In the genomic region with DNA sequence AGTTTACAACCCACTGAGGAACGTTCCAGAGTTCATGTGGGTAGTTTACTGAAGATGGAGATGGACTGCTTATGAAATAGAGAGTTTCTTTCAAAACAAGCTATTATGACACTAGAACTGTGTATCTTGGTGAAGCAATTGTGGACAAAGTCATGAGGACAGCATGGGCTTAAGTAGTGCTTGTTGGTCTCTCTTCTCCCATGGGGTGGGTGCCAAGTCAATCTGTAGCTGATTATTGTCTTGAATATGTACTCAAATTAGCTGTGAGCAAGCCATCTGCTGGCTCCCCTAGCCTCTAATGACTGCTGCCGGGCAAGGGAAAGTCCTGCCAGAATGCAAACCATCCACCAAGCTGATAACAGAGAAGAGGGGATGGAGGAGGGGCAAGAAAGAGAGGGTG, we compare ENCODE assay signal across 14 mouse cellular contexts. TPM values are rescaled to one million over a fixed set of nuclear protein-coding genes. Genes with fewer than 3 reads are reported as not detected.
DNase-seq lines count a peak whose midpoint lies in the region; ATAC-seq lines count a peak whose summit lies in the region.
"Had no signal": no experiment of that assay in that cellular context is flagged by ENCODE, and none has a peak within 500 bp of the region (broad histone marks: within the 10 kb centered on the region; RNA-seq: fewer than 3 reads in every experiment).

No protein-coding gene starts in this region.

- no peaks in the 10 kb centered on the region for H3K27me3 ChIP-seq in hindbrain, embryonic 13.5 days
- no peaks in the 10 kb centered on the region for H3K27me3 ChIP-seq in hindbrain, embryonic 16.5 days (replicated peaks; ENCODE audit: control insufficient read depth, insufficient read depth, low read length)
- H3K27me3 ChIP-seq in megakaryocyte, embryonic 14.5 days (replicated peaks): no peaks in the 10 kb centered on the region
- H3K27me3 ChIP-seq: hindbrain, embryonic 12.5 days; limb, embryonic 13.5 days; midbrain, embryonic 12.5 days; neural tube, embryonic 13.5 days had no signal

- ATAC-seq in hindbrain, embryonic 13.5 days (ENCODE audit: low FRiP score): no peak
- no peak for ATAC-seq in hindbrain, embryonic 16.5 days
- no peak for ATAC-seq in megakaryocyte, adult 5-6 weeks (ENCODE audit: poor library complexity, severe bottlenecking)
- no peak for ATAC-seq in frontal cortex, adult (ENCODE audit: low TSS enrichment)

- peaks cover 24% of the 10 kb centered on the region for H3K4me1 ChIP-seq in hindbrain, embryonic 13.5 days (replicated peaks)
- peaks cover 10% of the 10 kb centered on the region; the same call in 1 of the 2 replicates for H3K4me1 ChIP-seq in hindbrain, embryonic 16.5 days (ENCODE audit: control insufficient read depth, insufficient read depth, low read depth, low read length)
- peaks cover 66% of the 10 kb centered on the region for H3K4me1 ChIP-seq in megakaryocyte, embryonic 14.5 days

- H3K36me3 ChIP-seq in hindbrain, embryonic 13.5 days: peaks cover 3% of the 10 kb centered on the region; the same call in 1 of the 2 replicates
- H3K36me3 ChIP-seq in hindbrain, embryonic 16.5 days (ENCODE audit: control insufficient read depth, insufficient read depth, low read length): no peaks in the 10 kb centered on the region
- H3K36me3 ChIP-seq in megakaryocyte, embryonic 14.5 days (replicated peaks; ENCODE audit: low read length): peaks cover 17% of the 10 kb centered on the region
- H3K36me3 ChIP-seq: hindbrain, embryonic 12.5 days; limb, embryonic 13.5 days; midbrain, embryonic 12.5 days had no signal

- H3K9me3 ChIP-seq in hindbrain, embryonic 13.5 days: no peaks in the 10 kb centered on the region
- no peaks in the 10 kb centered on the region for H3K9me3 ChIP-seq in hindbrain, embryonic 16.5 days (ENCODE audit: control insufficient read depth, low read length)
- H3K9me3 ChIP-seq in megakaryocyte, embryonic 14.5 days: 0 out of 2 replicates have a peak, but pooled peaks cover 2% of the 10 kb centered on the region
- H3K9me3 ChIP-seq: hindbrain, embryonic 12.5 days; limb, embryonic 13.5 days; midbrain, embryonic 12.5 days; neural tube, embryonic 13.5 days had no signal

- H3K4me3 ChIP-seq in hindbrain, embryonic 13.5 days: no peak overlapping the region
- H3K4me3 ChIP-seq in hindbrain, embryonic 16.5 days (ENCODE audit: low read length): no peak overlapping the region
- peak overlapping the region; percentile 71 for H3K4me3 ChIP-seq in megakaryocyte, embryonic 14.5 days (replicated peaks)
- H3K4me3 ChIP-seq: erythroblast, embryonic 14.5 days; hindbrain, embryonic 12.5 days; limb, embryonic 13.5 days; midbrain, embryonic 12.5 days; neural tube, embryonic 13.5 days had no signal

- 0 out of 2 replicates have a peak overlapping the region, but pooled peaks have one; percentile 30 for H3K27ac ChIP-seq in hindbrain, embryonic 13.5 days
- H3K27ac ChIP-seq in hindbrain, embryonic 16.5 days (ENCODE audit: low read depth, low read length): no peak overlapping the region
- H3K27ac ChIP-seq: hindbrain, embryonic 12.5 days; limb, embryonic 13.5 days; midbrain, embryonic 12.5 days; neural tube, embryonic 13.5 days had no signal

- 69% methylated on average over 2 of the region's 2 CpGs for WGBS in hindbrain, embryonic 13.5 days
- WGBS in hindbrain, embryonic 16.5 days: 60% methylated on average over 2 of the region's 2 CpGs

- H3K4me2 ChIP-seq in hindbrain, embryonic 13.5 days: no peak overlapping the region
- H3K4me2 ChIP-seq in hindbrain, embryonic 16.5 days (ENCODE audit: low read length): no peak overlapping the region
- H3K4me2 ChIP-seq: hindbrain, embryonic 12.5 days; limb, embryonic 13.5 days; midbrain, embryonic 12.5 days; neural tube, embryonic 13.5 days had no signal

- DNase-seq in cerebellum, adult 11-12 months: peak; percentile 20
- DNase-seq in cerebellum, adult 8-10 months: no peak
- peak; percentile 54 to 79 for DNase-seq in lung, postnatal 4 days
- DNase-seq: thymus, postnatal 14 days had no signal

- H3K9ac ChIP-seq in hindbrain, embryonic 13.5 days: no peak overlapping the region
- H3K9ac ChIP-seq in hindbrain, embryonic 16.5 days (ENCODE audit: low read depth, low read length): no peak overlapping the region
- H3K9ac ChIP-seq: hindbrain, embryonic 12.5 days; limb, embryonic 13.5 days; midbrain, embryonic 12.5 days; neural tube, embryonic 13.5 days had no signal

RNA-seq across cellular contexts. Expression of a gene that starts 58.3 kb away (rescaled TPM):
- polyA plus RNA-seq in hindbrain, embryonic 13.5 days (2015; fragmentation: Nextera tagmentation; extraction: Ambion mirVana): 36.9 and 37.9 TPM in 2 replicates
- 33.2 and 39.4 TPM in 2 replicates for polyA plus RNA-seq in hindbrain, embryonic 16.5 days (2015; fragmentation: Nextera tagmentation; extraction: Ambion mirVana)
- polyA plus RNA-seq in megakaryocyte, embryonic 14.5 days (2012; ENCODE audit: insufficient read depth, low replicate concordance): 7.4 and 13.9 TPM in 2 replicates
- 5.7 and 6.2 TPM in 2 replicates for total RNA-seq in megakaryocyte, adult 5-6 weeks (2015)
- total RNA-seq in megakaryocyte, adult 5-6 weeks (2017): 3.7 and 5.2 TPM in 2 replicates
